Mouse (Mus musculus): ENCODE results near the gene Rps10. TPM values are rescaled to one million over a fixed set of nuclear protein-coding genes. Genes with fewer than 3 reads are reported as not detected.

Rps10 gene
- polyA plus RNA-seq, 1 experiment = 1,319 TPM

DNA sequence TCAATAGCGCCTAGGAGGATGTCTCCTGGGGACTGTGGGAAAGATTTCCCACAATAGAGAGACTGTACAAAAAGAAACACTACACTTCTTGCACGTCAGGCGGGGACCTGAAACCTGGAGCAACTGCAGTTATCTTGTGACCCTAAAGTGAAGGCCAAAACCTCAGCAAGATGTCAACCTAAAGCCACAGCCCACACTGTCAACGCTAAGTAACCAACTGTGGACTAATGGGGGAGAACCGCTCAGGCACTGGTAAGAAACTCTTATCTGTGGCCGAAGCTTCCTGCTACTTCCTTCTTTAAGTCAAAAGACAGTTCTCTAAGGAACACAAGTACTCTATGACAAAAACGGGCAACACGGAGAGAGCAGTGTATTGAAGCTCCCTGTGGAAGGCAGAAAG, 48.2 kb downstream of the Rps10 start:
- Histone ChIP-seq H3K4me1 (ENCODE audit: control insufficient read depth, insufficient read depth, insufficient read length) (peaks cover 12% of the 10 kb centered on the region; the same call in 1 of the 2 replicates), H3K4me3 (ENCODE audit: extremely low read depth, insufficient read depth, insufficient read length) (no peak overlapping the region), H3K36me3 (ENCODE audit: control insufficient read depth, insufficient read depth, low read length) (no peaks in the 10 kb centered on the region), H3K27me3 (ENCODE audit: control insufficient read depth, insufficient read depth, low read length) (no peaks in the 10 kb centered on the region), H3K27ac (ENCODE audit: insufficient read depth, low read length) (peak overlapping the region; percentile 53)
- no peak for DNase-seq (ENCODE audit: low read depth in 1 of 2, low spot score in 2 of 2)
- WGBS = 10% methylated on average over 8 of the region's 8 CpGs
- TF ChIP-seq CTCF (IDR thresholded peaks at IDR 0.05; ENCODE audit: extremely low read depth, insufficient read depth, insufficient read length, insufficient replicate concordance) = no peak
- TF ChIP-seq POLR2A (IDR thresholded peaks at IDR 0.05; ENCODE audit: low read depth, low read length) = no peak

DNA sequence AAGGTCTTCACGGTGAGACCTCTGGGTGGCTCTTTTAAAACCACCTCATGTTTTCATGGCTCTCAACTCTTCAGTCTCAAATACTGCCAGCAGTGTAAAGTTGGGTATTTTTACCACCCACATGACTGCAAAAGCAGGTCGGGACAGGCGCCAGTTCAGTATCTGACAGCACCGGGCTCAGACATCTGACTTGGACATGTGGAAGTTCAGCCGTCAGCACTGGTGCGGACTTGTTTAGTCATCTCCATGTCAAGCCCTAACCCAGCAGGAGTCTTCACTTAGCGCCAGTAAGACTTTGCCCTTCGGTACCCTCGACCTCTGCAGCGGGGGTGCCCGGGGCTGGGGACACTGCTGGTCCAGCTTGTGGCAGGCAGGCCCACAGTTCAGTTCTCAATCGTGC, 49.2 kb downstream of the Rps10 start:
- H3K4me3 ChIP-seq (ENCODE audit: extremely low read depth, insufficient read depth, insufficient read length) = no peak overlapping the region
- H3K36me3 ChIP-seq (ENCODE audit: control insufficient read depth, insufficient read depth, low read length) = no peaks in the 10 kb centered on the region
- TF ChIP-seq POLR2A (IDR thresholded peaks at IDR 0.05; ENCODE audit: low read depth, low read length) (no peak), CTCF (IDR thresholded peaks at IDR 0.05; ENCODE audit: extremely low read depth, insufficient read depth, insufficient read length, insufficient replicate concordance) (no peak)
- 76% methylated on average over 12 of the region's 12 CpGs for WGBS
- no peak for DNase-seq (ENCODE audit: low read depth in 1 of 2, low spot score in 2 of 2)
- H3K27ac ChIP-seq (ENCODE audit: insufficient read depth, low read length) = no peak overlapping the region
- no peaks in the 10 kb centered on the region for H3K27me3 ChIP-seq (ENCODE audit: control insufficient read depth, insufficient read depth, low read length)
- peaks cover 12% of the 10 kb centered on the region; the same call in 1 of the 2 replicates for H3K4me1 ChIP-seq (ENCODE audit: control insufficient read depth, insufficient read depth, insufficient read length)

DNA sequence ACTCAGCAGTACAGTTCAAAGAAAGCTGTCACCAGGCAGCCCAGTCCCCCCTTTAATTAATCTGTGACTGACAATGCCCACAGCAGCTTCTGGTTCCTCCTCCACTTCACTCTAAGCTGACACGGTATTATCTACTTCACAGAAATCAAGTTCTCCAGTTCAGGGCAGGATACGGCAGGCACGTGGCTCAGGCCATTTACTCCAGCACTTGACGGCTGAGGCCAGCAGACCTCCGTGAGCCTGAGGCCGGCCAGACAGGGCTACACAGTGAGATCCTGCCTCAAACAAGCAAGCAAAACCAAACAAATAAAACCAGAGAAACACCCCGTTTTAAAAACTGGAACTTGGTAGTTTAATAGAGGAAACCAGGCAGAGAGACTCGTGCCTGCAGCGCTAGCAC, 49.8 kb downstream of the Rps10 start:
- H3K36me3 ChIP-seq (ENCODE audit: control insufficient read depth, insufficient read depth, low read length) = peaks cover 2% of the 10 kb centered on the region; the same call in 1 of the 2 replicates
- peaks cover 12% of the 10 kb centered on the region; the same call in 1 of the 2 replicates for H3K4me1 ChIP-seq (ENCODE audit: control insufficient read depth, insufficient read depth, insufficient read length)
- H3K27me3 ChIP-seq (ENCODE audit: control insufficient read depth, insufficient read depth, low read length) = no peaks in the 10 kb centered on the region
- no peak overlapping the region for H3K4me3 ChIP-seq (ENCODE audit: extremely low read depth, insufficient read depth, insufficient read length)
- TF ChIP-seq CTCF (IDR thresholded peaks at IDR 0.05; ENCODE audit: extremely low read depth, insufficient read depth, insufficient read length, insufficient replicate concordance) (no peak), POLR2A (IDR thresholded peaks at IDR 0.05; ENCODE audit: low read depth, low read length) (no peak)
- 63% methylated on average over 9 of the region's 9 CpGs for WGBS
- DNase-seq (ENCODE audit: low read depth in 1 of 2, low spot score in 2 of 2) = no peak
- H3K27ac ChIP-seq (ENCODE audit: insufficient read depth, low read length) = no peak overlapping the region

DNA sequence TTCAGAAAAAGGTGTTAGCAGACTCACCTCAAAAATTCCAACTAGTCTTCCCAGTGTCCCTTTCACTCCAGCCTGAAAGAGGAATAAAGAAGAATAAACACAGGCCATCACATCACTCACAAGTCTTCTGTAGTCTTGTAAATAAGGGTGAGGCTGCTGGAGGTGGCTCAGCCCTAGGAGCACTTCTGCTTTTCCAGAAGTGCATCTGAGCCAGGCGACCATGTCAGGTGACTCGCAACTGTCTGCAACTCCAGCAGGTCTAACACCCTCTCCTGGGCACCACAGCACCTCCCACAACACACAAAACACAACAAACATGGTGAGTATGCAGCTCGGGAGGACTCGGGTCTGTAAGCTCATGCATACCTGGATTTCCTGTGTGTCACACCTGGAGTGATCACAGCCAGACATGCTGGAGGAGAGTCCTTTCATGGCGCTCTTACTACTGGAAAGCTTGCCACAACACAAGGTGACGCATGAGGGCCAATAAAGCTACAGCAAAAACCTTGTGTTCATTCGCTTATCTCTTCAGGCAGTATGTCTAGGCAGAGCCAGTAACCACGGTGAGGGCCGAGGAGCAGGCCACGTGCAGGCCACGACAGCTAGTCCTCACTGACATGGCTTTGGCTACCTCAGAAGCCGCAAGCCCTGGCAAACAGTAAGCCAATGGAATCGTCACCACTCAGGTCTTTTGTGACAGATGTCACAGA, 53.1 kb downstream of the Rps10 start:
- no peak for DNase-seq (ENCODE audit: low read depth in 1 of 2, low spot score in 2 of 2)
- peaks cover 11% of the 10 kb centered on the region for H3K36me3 ChIP-seq (ENCODE audit: control insufficient read depth, insufficient read depth, low read length)
- WGBS = 65% methylated on average over 13 of the region's 13 CpGs
- no peaks in the 10 kb centered on the region for H3K27me3 ChIP-seq (ENCODE audit: control insufficient read depth, insufficient read depth, low read length)
- peaks cover 8% of the 10 kb centered on the region; the same call in 1 of the 2 replicates for H3K4me1 ChIP-seq (ENCODE audit: control insufficient read depth, insufficient read depth, insufficient read length)
- H3K27ac ChIP-seq (ENCODE audit: insufficient read depth, low read length) = no peak overlapping the region
- no peak overlapping the region for H3K4me3 ChIP-seq (ENCODE audit: extremely low read depth, insufficient read depth, insufficient read length)
- TF ChIP-seq POLR2A (IDR thresholded peaks at IDR 0.05; ENCODE audit: low read depth, low read length) (no peak), CTCF (IDR thresholded peaks at IDR 0.05; ENCODE audit: extremely low read depth, insufficient read depth, insufficient read length, insufficient replicate concordance) (no peak)

Other genes with a start within 250 kb of the Rps10 start
- 0.06 and 0.11 TPM in 2 replicates for gene Grm4, start 115.3 kb downstream of the Rps10 start, polyA plus RNA-seq (2012; rRNA removed)
- gene Hmga1, start 80.2 kb downstream of the Rps10 start, polyA plus RNA-seq (2012; rRNA removed) = 78.5 and 124 TPM in 2 replicates
- 72.6 and 89.9 TPM in 2 replicates for gene AI413582, start 70.9 kb downstream of the Rps10 start, polyA plus RNA-seq (2012; rRNA removed)
- 43.2 and 55.6 TPM in 2 replicates for gene Nudt3, start 13.2 kb downstream of the Rps10 start, polyA plus RNA-seq (2012; rRNA removed)
- not detected in 2 replicates for gene RPS10-NUDT3, start 1.4 kb downstream of the Rps10 start, polyA plus RNA-seq (2012; rRNA removed)
- gene Pacsin1, start 18.8 kb upstream of the Rps10 start, polyA plus RNA-seq (2012; rRNA removed) = 10.3 and 15.7 TPM in 2 replicates
- 0.94 and 1.2 TPM in 2 replicates for gene Spdef, start 92.3 kb upstream of the Rps10 start, polyA plus RNA-seq (2012; rRNA removed)
- gene D17Wsu92e, start 184.0 kb upstream of the Rps10 start, polyA plus RNA-seq (2012; rRNA removed) = 63.8 and 64.6 TPM in 2 replicates
- gene Snrpc, start 201.5 kb upstream of the Rps10 start, polyA plus RNA-seq (2012; rRNA removed) = 63.5 and 104 TPM in 2 replicates
- 2.5 and 3.4 TPM in 2 replicates for gene Uhrf1bp1, start 219.8 kb upstream of the Rps10 start, polyA plus RNA-seq (2012; rRNA removed)